Mouse (Mus musculus): ENCODE measurements around the gene Fbxl15.

DNA sequence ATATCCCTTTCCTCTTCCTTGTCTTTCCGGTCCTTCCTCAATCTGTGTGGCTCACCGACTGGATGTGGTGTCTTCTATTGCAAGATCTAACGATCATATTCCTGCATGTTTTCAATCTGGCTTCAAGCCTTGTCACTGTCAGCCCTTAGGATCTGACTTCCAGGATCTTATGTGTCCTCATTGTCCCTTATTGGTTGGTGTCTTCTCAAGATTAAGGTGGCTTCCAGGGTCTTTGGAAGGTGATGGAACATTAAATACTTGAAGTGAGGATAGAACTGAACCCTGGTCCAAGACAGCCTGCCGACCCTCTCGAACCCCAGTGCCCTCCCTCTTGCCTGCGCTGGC is 10.9 kb downstream of the Fbxl15 start:
- TF ChIP-seq CTCF (IDR thresholded peaks at IDR 0.05) (no peak), POLR2A (IDR thresholded peaks at IDR 0.05; ENCODE audit: insufficient read depth, low read depth, low read length) (no peak)
